Mouse (Mus musculus) spleen, adult 2 months (tissue): ENCODE measurements at regions not wholly inside any gene's neighbourhood (a gene's known extent, or its start where the extent isn't known, plus 50 kb on each side); places are given as distances from the start of the nearest gene placed in this dataset.

ENCODE experiments used
- DNase-seq, 2 experiments: peaks; one replicate each; pipeline versions ENCODE4 v3.0.0 to v3.0.0-alpha.2; 2012 to 2021; ENCODE audit warnings: low spot score in 2 of 2, low read depth in 1 of 2
- H3K27ac ChIP-seq: fragments of 200-500 bp; 2 replicates; pipeline ENCODE4 v1.5.1; 2012; ENCODE audit warnings: low read length, inconsistent platforms; ENCODE audit not compliant: insufficient read depth
- H3K27me3 ChIP-seq: fragments of 200-500 bp; 2 replicates; pipeline ENCODE4 v1.6.1; 2012; ENCODE audit warnings: mild to moderate bottlenecking, moderate library complexity, low read length, inconsistent platforms; ENCODE audit not compliant: control insufficient read depth, insufficient read depth
- H3K36me3 ChIP-seq: fragments of 200-500 bp; 2 replicates; pipeline ENCODE4 v1.6.1; 2012; ENCODE audit warnings: mild to moderate bottlenecking, low read length, inconsistent platforms; ENCODE audit not compliant: control insufficient read depth, insufficient read depth
- H3K4me1 ChIP-seq: fragments of 200-500 bp; 2 replicates; pipeline ENCODE4 v1.6.1; 2011; ENCODE audit warnings: inconsistent platforms; ENCODE audit not compliant: control insufficient read depth, insufficient read depth, insufficient read length
- H3K4me3 ChIP-seq: fragments of 200-500 bp; 2 replicates; pipeline ENCODE4 v1.5.1; 2011; ENCODE audit warnings: mild to moderate bottlenecking, inconsistent platforms; ENCODE audit not compliant: insufficient read depth, insufficient read length; ENCODE audit errors: extremely low read depth
- CTCF ChIP-seq: fragments of 200-500 bp; IDR thresholded peaks from 2 replicates; pipeline ENCODE4 v1.5.1; 2011; ENCODE audit warnings: mild to moderate bottlenecking, inconsistent platforms; ENCODE audit not compliant: insufficient read depth, insufficient read length, insufficient replicate concordance; ENCODE audit errors: extremely low read depth
- POLR2A ChIP-seq: fragments of 200-500 bp; IDR thresholded peaks from 2 replicates; pipeline ENCODE4 v1.6.1; 2011; ENCODE audit warnings: low read depth, low read length, inconsistent platforms
- WGBS: fragments of 180-500 bp; shearing (Covaris S2); methylation state at CpG from one replicate; pipeline ENCODE4 v1.1.7; 2018; 5-methylcytosine and 5-hydroxymethylcytosine counted together

GRCm38 (mm10) chr8:93688845-93689244 is 120.9 kb upstream of the Gnao1 start:
- H3K27me3 ChIP-seq: no peaks in the 10 kb centered on the region
- H3K4me3 ChIP-seq: no peak overlapping the region
- 46% methylated on average over 7 of the region's 7 CpGs for WGBS

GRCm38 (mm10) chr8:93689832-93690471 is 119.8 kb upstream of the Gnao1 start:
- Histone ChIP-seq H3K27ac (no peak overlapping the region), H3K36me3 (no peaks in the 10 kb centered on the region), H3K4me3 (no peak overlapping the region), H3K27me3 (no peaks in the 10 kb centered on the region), H3K4me1 (no peaks in the 10 kb centered on the region)
- whole genome bisulfite sequencing: 92% methylated on average over 4 of the region's 4 CpGs
- no peak for DNase-seq
- TF ChIP-seq POLR2A: no peak
- TF ChIP-seq CTCF: no peak

More at GRCm38 (mm10) chr8:93688845-93689244, 120.9 kb upstream of the Gnao1 start:
- DNase-seq: no peak
- TF ChIP-seq CTCF (no peak), POLR2A (no peak)
- H3K36me3 ChIP-seq: no peaks in the 10 kb centered on the region
- no peak overlapping the region for H3K27ac ChIP-seq
- no peaks in the 10 kb centered on the region for H3K4me1 ChIP-seq

GRCm38 (mm10) chr8:93691375-93691774 is 118.4 kb upstream of the Gnao1 start:
- no peak for TF ChIP-seq CTCF
- TF ChIP-seq POLR2A: no peak
- no peaks in the 10 kb centered on the region for H3K4me1 ChIP-seq
- H3K27ac ChIP-seq: no peak overlapping the region
- no peak for DNase-seq
- H3K27me3 ChIP-seq: no peaks in the 10 kb centered on the region
- H3K36me3 ChIP-seq: no peaks in the 10 kb centered on the region
- WGBS: 87% methylated on average over 2 of the region's 2 CpGs
- H3K4me3 ChIP-seq: no peak overlapping the region

- TF ChIP-seq CTCF: no peak
- Histone ChIP-seq H3K36me3 (no peaks in the 10 kb centered on the region), H3K27me3 (no peaks in the 10 kb centered on the region), H3K4me3 (no peak overlapping the region), H3K27ac (no peak overlapping the region), H3K4me1 (no peaks in the 10 kb centered on the region)
- WGBS: 50% methylated on average over 2 of the region's 2 CpGs
- DNase-seq: no peak
These were observed 117.9 kb upstream of the Gnao1 start for GRCm38 (mm10) chr8:93691826-93692225.

GRCm38 (mm10) chr8:93697206-93697605 is 112.6 kb upstream of the Gnao1 start:
- no peak overlapping the region for H3K4me3 ChIP-seq
- H3K36me3 ChIP-seq: no peaks in the 10 kb centered on the region
- H3K27me3 ChIP-seq: no peaks in the 10 kb centered on the region
- no peak overlapping the region for H3K27ac ChIP-seq
- DNase-seq: no peak
- 63% methylated on average over 7 of the region's 7 CpGs for WGBS
- H3K4me1 ChIP-seq: no peaks in the 10 kb centered on the region
- TF ChIP-seq POLR2A (no peak), CTCF (no peak)

- TF ChIP-seq POLR2A (no peak), CTCF (no peak)
- Histone ChIP-seq H3K27ac (no peak overlapping the region), H3K27me3 (no peaks in the 10 kb centered on the region), H3K4me3 (no peak overlapping the region), H3K36me3 (no peaks in the 10 kb centered on the region), H3K4me1 (no peaks in the 10 kb centered on the region)
- WGBS: 84% methylated on average over 3 of the region's 3 CpGs
- DNase-seq: no peak
These were observed 111.3 kb upstream of the Gnao1 start for GRCm38 (mm10) chr8:93698508-93698907.

- no peak overlapping the region for H3K27ac ChIP-seq
- DNase-seq: no peak
- no peaks in the 10 kb centered on the region for H3K36me3 ChIP-seq
- H3K27me3 ChIP-seq: no peaks in the 10 kb centered on the region
- no peak overlapping the region for H3K4me3 ChIP-seq
- no peaks in the 10 kb centered on the region for H3K4me1 ChIP-seq
- WGBS: 74% methylated on average over 3 of the region's 3 CpGs
- TF ChIP-seq CTCF (no peak), POLR2A (no peak)
These were observed 108.4 kb upstream of the Gnao1 start for GRCm38 (mm10) chr8:93701391-93701790.
